Comparison of ENCODE assay signal across 8 mouse cellular contexts in genomic region chr10:28076036-28076855, GRCm38 (mm10). TPM values are rescaled to one million over a fixed set of nuclear protein-coding genes. Genes with fewer than 3 reads are reported as not detected.
DNase-seq lines count a peak whose midpoint lies in the region; ATAC-seq and TF ChIP-seq lines count a peak whose summit lies in the region.

No protein-coding gene starts in this region.

- H3ac ChIP-seq in C2C12 (ENCODE audit: control insufficient read depth, insufficient read length, low read depth) = peak overlapping the region; percentile 85

- H3K79me3 ChIP-seq in C2C12 (ENCODE audit: low read depth) = peaks cover 50% of the 10 kb centered on the region

- TF ChIP-seq CTCF in C2C12 (IDR thresholded peaks at IDR 0.05; ENCODE audit: control insufficient read depth, insufficient read depth, insufficient read length) = no peak

- no peak for ATAC-seq in forebrain, embryonic 13.5 days
- peak; percentile 16; the same call in 1 of the 2 replicates for ATAC-seq in stomach, embryonic 14.5 days (ENCODE audit: insufficient number of reproducible peaks, insufficient read depth, low FRiP score, low read depth)

- H3K27me3 ChIP-seq in C2C12 (ENCODE audit: control insufficient read depth, insufficient read depth, insufficient read length) = no peaks in the 10 kb centered on the region
- no peaks in the 10 kb centered on the region for H3K27me3 ChIP-seq in forebrain, embryonic 13.5 days
- H3K27me3 ChIP-seq in stomach, embryonic 14.5 days (ENCODE audit: control insufficient read depth, insufficient read depth, low read length) = no peaks in the 10 kb centered on the region

- H3K9ac ChIP-seq in forebrain, embryonic 13.5 days = peak overlapping the region; percentile 82
- H3K9ac ChIP-seq in stomach, embryonic 14.5 days (replicated peaks; ENCODE audit: low read depth, low read length) = peak overlapping the region; percentile 87

- H3K9me3 ChIP-seq in forebrain, embryonic 13.5 days (replicated peaks) = no peaks in the 10 kb centered on the region
- no peaks in the 10 kb centered on the region for H3K9me3 ChIP-seq in stomach, embryonic 14.5 days (ENCODE audit: control insufficient read depth, low read depth, low read length)

- no peaks in the 10 kb centered on the region for H3K36me3 ChIP-seq in C2C12 (ENCODE audit: control insufficient read depth, insufficient read depth)
- no peaks in the 10 kb centered on the region for H3K36me3 ChIP-seq in forebrain, embryonic 13.5 days (ENCODE audit: poor library complexity, severe bottlenecking)
- no peaks in the 10 kb centered on the region for H3K36me3 ChIP-seq in stomach, embryonic 14.5 days (ENCODE audit: control insufficient read depth, insufficient read depth, low read length)

- peak overlapping the region; percentile 93 for H3K4me2 ChIP-seq in forebrain, embryonic 13.5 days
- peak overlapping the region; percentile 56 for H3K4me2 ChIP-seq in stomach, embryonic 14.5 days (replicated peaks; ENCODE audit: low read depth, low read length)

- peak overlapping the region; percentile 51 for H3K27ac ChIP-seq in forebrain, embryonic 13.5 days
- H3K27ac ChIP-seq in stomach, embryonic 14.5 days (ENCODE audit: low read length) = peak overlapping the region; percentile 95

- DNase-seq in NIH3T3 (ENCODE audit: low read depth) = peak; percentile 63
- DNase-seq in heart, postnatal 4 days = peak; percentile 57
- DNase-seq in layer of hippocampus, postnatal 36 days = peak; percentile 24 to 28
- peak; percentile 56 for DNase-seq in mesoderm, embryonic 11.5 days (ENCODE audit: low read depth, low spot score)
- no peak for DNase-seq in spleen, adult 18-20 months

- 1% methylated on average over 30 of the region's 30 CpGs for WGBS in forebrain, embryonic 13.5 days
- WGBS in stomach, embryonic 14.5 days = 2% methylated on average over 30 of the region's 30 CpGs

- H3K4me3 ChIP-seq in C2C12 (ENCODE audit: insufficient read depth, poor library complexity, severe bottlenecking) = peak overlapping the region; percentile 89
- peak overlapping the region; percentile 56 for H3K4me3 ChIP-seq in forebrain, embryonic 13.5 days
- H3K4me3 ChIP-seq in stomach, embryonic 14.5 days (ENCODE audit: low read depth, low read length) = peak overlapping the region; percentile 90

- peaks cover 65% of the 10 kb centered on the region for H3K79me2 ChIP-seq in C2C12 (ENCODE audit: control insufficient read depth, insufficient read depth)

- H3K4me1 ChIP-seq in forebrain, embryonic 13.5 days = peaks cover 21% of the 10 kb centered on the region; the same call in 1 of the 2 replicates
- H3K4me1 ChIP-seq in stomach, embryonic 14.5 days (ENCODE audit: control insufficient read depth, insufficient read depth, low read length) = 0 out of 2 replicates have a peak, but pooled peaks cover 7% of the 10 kb centered on the region

TF ChIP-seq in C2C12, 6 proteins besides CTCF, POLR2A, EP300 and RAD21:
- TF ChIP-seq MAX (IDR thresholded peaks at IDR 0.05) (no peak), MYOD1 (IDR thresholded peaks at IDR 0.05; ENCODE audit: control insufficient read depth, insufficient read length, low read depth) (no peak), USF1 (IDR thresholded peaks at IDR 0.05; ENCODE audit: low read depth) (no peak), CEBPB (IDR thresholded peaks at IDR 0.05; ENCODE audit: low read depth) (no peak), FOSL1 (IDR thresholded peaks at IDR 0.05; ENCODE audit: insufficient read depth, low read length, poor library complexity, severe bottlenecking) (no peak), MYOG (IDR thresholded peaks at IDR 0.05; ENCODE audit: control insufficient read depth, extremely low read depth, insufficient read length) (no peak)

RNA-seq across cellular contexts. Expression of gene Ptprk, which starts 1.6 kb away (rescaled TPM):
- 13.7 TPM for polyA plus RNA-seq in C2C12 (2012; fragmentation: generic; extraction: Trizol)
- 19.2 and 20.0 TPM in 2 replicates for polyA plus RNA-seq in forebrain, embryonic 13.5 days (2015; fragmentation: Nextera tagmentation; extraction: Ambion mirVana)
- 10 to 100 TPM; 63.1 to 64.8 TPM for total RNA-seq in heart, postnatal 4 days (2021)
- total RNA-seq in layer of hippocampus, postnatal 36 days (2021) = 10 to 100 TPM; 54.3 to 56.2 TPM
- polyA plus RNA-seq in stomach, embryonic 14.5 days (2014; fragmentation: Nextera tagmentation; extraction: Ambion mirVana) = 56.2 and 67.4 TPM in 2 replicates

Comparison
In these comparisons a context has a peak if more than half of its experiments do, and no peak if none do; other contexts are left out.
1. DNase-seq: peak in NIH3T3 (single experiment), heart, postnatal 4 days (single experiment), layer of hippocampus, postnatal 36 days (2 of 2) and mesoderm, embryonic 11.5 days (single experiment); none in spleen, adult 18-20 months (0 of 2).
2. Peak in every context shown above with its lines, with median percentiles within 50 percentile points of each other: H3K4me3 ChIP-seq.